In genomic region chr3:143512517-143513249, GRCm38 (mm10) we compare ENCODE assay signal across 18 mouse cellular contexts.
DNase-seq lines count a peak whose midpoint lies in the region; ATAC-seq lines count a peak whose summit lies in the region.
"Had no signal": no experiment of that assay in that cellular context is flagged by ENCODE, and none has a peak within 500 bp of the region (broad histone marks: within the 10 kb centered on the region; RNA-seq: fewer than 3 reads in every experiment).

No protein-coding gene starts in this region.

- no peaks in the 10 kb centered on the region for H3K9me3 ChIP-seq in midbrain, embryonic 12.5 days
- H3K9me3 ChIP-seq in midbrain, embryonic 14.5 days (ENCODE audit: control insufficient read depth, low read length) = no peaks in the 10 kb centered on the region
- H3K9me3 ChIP-seq in forebrain, embryonic 14.5 days (replicated peaks; ENCODE audit: control insufficient read depth, low read length) = no peaks in the 10 kb centered on the region
- H3K9me3 ChIP-seq: embryonic facial prominence, embryonic 13.5 days; heart, embryonic 15.5 days had no signal

- DNase-seq in midbrain, embryonic 14.5 days = no peak
- DNase-seq in forebrain, embryonic 14.5 days (ENCODE audit: low spot score) = peak; percentile 30
- peak; percentile 16 for DNase-seq in retina, embryonic 14.5 days (ENCODE audit: low spot score)
- no peak for DNase-seq in spleen, postnatal 36 days (ENCODE audit: low spot score in 2 of 2)
- DNase-seq in left cerebral cortex, postnatal 14 days (ENCODE audit: low spot score in 2 of 2) = no peak
- DNase-seq: adrenal gland, adult 2 months; adrenal gland, postnatal 25 days; cerebellum, adult 2 months; cerebellum, postnatal 10 days; gastrocnemius, postnatal 14 days; heart, adult 2 months had no signal

- H3K27ac ChIP-seq in midbrain, embryonic 12.5 days (replicated peaks) = no peak overlapping the region
- H3K27ac ChIP-seq in midbrain, embryonic 14.5 days (replicated peaks; ENCODE audit: low read depth, low read length) = no peak overlapping the region
- H3K27ac ChIP-seq in forebrain, embryonic 14.5 days (ENCODE audit: low read depth, low read length) = no peak overlapping the region
- H3K27ac ChIP-seq: embryonic facial prominence, embryonic 13.5 days; heart, adult 2 months; heart, embryonic 15.5 days had no signal

- no peak overlapping the region for H3K9ac ChIP-seq in midbrain, embryonic 12.5 days (replicated peaks)
- no peak overlapping the region for H3K9ac ChIP-seq in midbrain, embryonic 14.5 days (replicated peaks; ENCODE audit: low read length)
- no peak overlapping the region for H3K9ac ChIP-seq in forebrain, embryonic 14.5 days (ENCODE audit: low read length)
- H3K9ac ChIP-seq: embryonic facial prominence, embryonic 13.5 days; heart, embryonic 15.5 days had no signal

- H3K27me3 ChIP-seq in midbrain, embryonic 12.5 days = no peaks in the 10 kb centered on the region
- H3K27me3 ChIP-seq in midbrain, embryonic 14.5 days (ENCODE audit: control insufficient read depth, insufficient read depth, low read length) = no peaks in the 10 kb centered on the region
- H3K27me3 ChIP-seq in forebrain, embryonic 14.5 days (replicated peaks; ENCODE audit: control insufficient read depth, insufficient read depth, low read length) = no peaks in the 10 kb centered on the region
- H3K27me3 ChIP-seq: embryonic facial prominence, embryonic 13.5 days; heart, embryonic 15.5 days had no signal

- no peaks in the 10 kb centered on the region for H3K36me3 ChIP-seq in midbrain, embryonic 12.5 days
- no peaks in the 10 kb centered on the region for H3K36me3 ChIP-seq in midbrain, embryonic 14.5 days (ENCODE audit: control insufficient read depth, insufficient read depth, low read length)
- H3K36me3 ChIP-seq in forebrain, embryonic 14.5 days (ENCODE audit: control insufficient read depth, insufficient read depth, low read length) = no peaks in the 10 kb centered on the region
- H3K36me3 ChIP-seq: embryonic facial prominence, embryonic 13.5 days; heart, embryonic 15.5 days had no signal

- no peaks in the 10 kb centered on the region for H3K4me1 ChIP-seq in midbrain, embryonic 12.5 days
- no peaks in the 10 kb centered on the region for H3K4me1 ChIP-seq in midbrain, embryonic 14.5 days (ENCODE audit: control insufficient read depth, insufficient read depth, low read length)
- H3K4me1 ChIP-seq in forebrain, embryonic 14.5 days (ENCODE audit: control insufficient read depth, insufficient read depth, low read length) = no peaks in the 10 kb centered on the region

- 78% methylated on average over 6 of the region's 6 CpGs for WGBS in midbrain, embryonic 12.5 days
- WGBS in midbrain, embryonic 14.5 days = 67% methylated on average over 6 of the region's 6 CpGs
- 49% methylated on average over 6 of the region's 6 CpGs for WGBS in forebrain, embryonic 14.5 days

- 0 out of 2 replicates have a peak, but pooled peaks have one; percentile 8 for ATAC-seq in midbrain, embryonic 12.5 days (ENCODE audit: low FRiP score, low read depth)
- ATAC-seq in midbrain, embryonic 14.5 days (ENCODE audit: low FRiP score, low TSS enrichment) = no peak
- ATAC-seq in forebrain, embryonic 14.5 days = peak; percentile 74
- ATAC-seq: hindbrain, embryonic 16.5 days; inflammation-experienced regulatory T-cells, adult 6 months; intestine, postnatal 0 days had no signal

- no peak overlapping the region for H3K4me3 ChIP-seq in midbrain, embryonic 12.5 days
- no peak overlapping the region for H3K4me3 ChIP-seq in midbrain, embryonic 14.5 days (replicated peaks; ENCODE audit: low read depth, low read length)
- H3K4me3 ChIP-seq in forebrain, embryonic 14.5 days (ENCODE audit: low read depth, low read length) = no peak overlapping the region
- H3K4me3 ChIP-seq: embryonic facial prominence, embryonic 13.5 days; heart, adult 2 months; heart, embryonic 15.5 days had no signal

- intact Hi-C loops in left cerebral cortex, postnatal 14 days (cut with DNase I) = no loop called here

- H3K4me2 ChIP-seq in midbrain, embryonic 12.5 days (replicated peaks) = no peak overlapping the region
- no peak overlapping the region for H3K4me2 ChIP-seq in midbrain, embryonic 14.5 days (ENCODE audit: low read length)
- H3K4me2 ChIP-seq in forebrain, embryonic 14.5 days (ENCODE audit: low read length) = no peak overlapping the region
- H3K4me2 ChIP-seq: embryonic facial prominence, embryonic 13.5 days; heart, embryonic 11.5 days; heart, embryonic 15.5 days had no signal

Comparison
In these comparisons a context has a peak if more than half of its experiments do, and no peak if none do; other contexts are left out.
1. DNase-seq: peak in forebrain, embryonic 14.5 days (single experiment) and retina, embryonic 14.5 days (single experiment); none in midbrain, embryonic 14.5 days (single experiment), spleen, postnatal 36 days (0 of 2) and left cerebral cortex, postnatal 14 days (0 of 2).